Mouse (Mus musculus) liver, embryonic 14.5 days (tissue): ENCODE data around the gene Ank2. TPM values are rescaled to one million over a fixed set of nuclear protein-coding genes. Genes with fewer than 3 reads are reported as not detected.
A peak's percentile ranks its signal among the peaks of the same experiment; 100 is the strongest.

Experiments used
- ATAC-seq: fragments of 200-750 bp; cut with Nextera tagmentation; 2 replicates; pipeline ENCODE4 v1.8.0; 2017; ENCODE audit warnings: moderate number of reproducible peaks, mild to moderate bottlenecking, moderate library complexity; ENCODE audit not compliant: insufficient read depth
- DNase-seq, 3 experiments: peaks; one replicate each; pipeline ENCODE4 v3.0.0-alpha.2; 2012 to 2013; ENCODE audit warnings: low read depth in 3 of 3, low spot score in 3 of 3
- H3K27ac ChIP-seq: fragments of 300-500 bp; sonication (generic); 2 replicates; pipeline ENCODE4 v1.5.1; 2014; ENCODE audit warnings: moderate library complexity, mild to moderate bottlenecking, control low read depth, inconsistent platforms
- H3K27me3 ChIP-seq: fragments of 300-500 bp; sonication (generic); 2 replicates; pipeline ENCODE4 v1.6.1; 2014; ENCODE audit warnings: mild to moderate bottlenecking, low read length, moderate library complexity; ENCODE audit not compliant: control insufficient read depth, insufficient read depth
- H3K36me3 ChIP-seq: fragments of 300-500 bp; sonication (generic); replicated peaks from 2 replicates; pipeline ENCODE4 v1.6.1; 2014; ENCODE audit warnings: low read depth; ENCODE audit not compliant: control insufficient read depth, insufficient read depth
- H3K4me1 ChIP-seq, 2 experiments: fragments of 200-500 bp in 1 of 2; fragments of 300-500 bp in 1 of 2; sonication (generic) in 1 of 2; replicated peaks; 2 replicates each; pipeline ENCODE4 v1.6.1; 2012 to 2014; ENCODE audit warnings: antibody characterized with exemption in 1 of 2, inconsistent platforms in 1 of 2, low read length in 1 of 2; ENCODE audit not compliant: control insufficient read depth in 2 of 2, insufficient read depth in 2 of 2
- H3K4me2 ChIP-seq: fragments of 300-500 bp; sonication (generic); 2 replicates; pipeline ENCODE4 v1.6.1; 2014; ENCODE audit warnings: low read depth, mild to moderate bottlenecking, control low read depth, moderate library complexity
- H3K4me3 ChIP-seq, 2 experiments: fragments of 200-500 bp in 1 of 2; fragments of 300-500 bp in 1 of 2; sonication (generic) in 1 of 2; 2 replicates each; pipeline ENCODE4 v1.5.1; 2012 to 2014; ENCODE audit warnings: low read depth in 2 of 2, low read length in 2 of 2, mild to moderate bottlenecking in 2 of 2, control low read depth in 1 of 2, inconsistent platforms in 1 of 2, moderate library complexity in 1 of 2; ENCODE audit not compliant: insufficient read depth in 1 of 2
- H3K9ac ChIP-seq: fragments of 300-500 bp; sonication (generic); replicated peaks from 2 replicates; pipeline ENCODE4 v1.6.1; 2014; ENCODE audit warnings: mild to moderate bottlenecking, control low read depth, moderate library complexity
- H3K9me3 ChIP-seq: fragments of 300-500 bp; sonication (generic); 2 replicates; pipeline ENCODE4 v1.6.1; 2016; ENCODE audit warnings: low read length, mixed read lengths; ENCODE audit not compliant: control insufficient read depth
- CTCF ChIP-seq: IDR thresholded peaks from 2 replicates; pipeline ENCODE4 v1.5.1; 2016; ENCODE audit warnings: antibody characterized with exemption, low read depth, control low read depth
- EP300 ChIP-seq: IDR thresholded peaks from 2 replicates; pipeline ENCODE4 v1.6.1; 2016; ENCODE audit warnings: antibody characterized with exemption, low read depth
- WGBS: fragments of 180-500 bp; shearing (Covaris S2); extraction: QIAGEN DNeasy Blood & Tissue Kit; methylation state at CpG from one replicate; pipeline ENCODE4 v1.1.7; 2014; ENCODE audit not compliant: insufficient replicate concordance; 5-methylcytosine and 5-hydroxymethylcytosine counted together
- microRNA counts: library from miRNA; unstranded; fragments of <30 nt; microRNA quantifications from one replicate; lab custom pipeline; 2016
- microRNA-seq: library from miRNA; unstranded; fragments of <30 nt; microRNA quantifications from one replicate; pipeline ENCODE4, GENCODE M21; 2016
- polyA plus RNA-seq, 2 experiments: library from polyadenylated mRNA; depleted of rRNA in 1 of 2; stranded (reverse) in 1 of 2; unstranded in 1 of 2; fragments of >200 nt; fragmentation: Nextera tagmentation in 1 of 2; extraction: Ambion mirVana in 1 of 2; gene quantifications; 2 replicates each; pipeline versions ENCODE4 v1.2.1 to v1.2.3; 2012 to 2014

Ank2 gene
- polyA plus RNA-seq, 2 experiments: 4.8 to 5.2 TPM

DNA sequence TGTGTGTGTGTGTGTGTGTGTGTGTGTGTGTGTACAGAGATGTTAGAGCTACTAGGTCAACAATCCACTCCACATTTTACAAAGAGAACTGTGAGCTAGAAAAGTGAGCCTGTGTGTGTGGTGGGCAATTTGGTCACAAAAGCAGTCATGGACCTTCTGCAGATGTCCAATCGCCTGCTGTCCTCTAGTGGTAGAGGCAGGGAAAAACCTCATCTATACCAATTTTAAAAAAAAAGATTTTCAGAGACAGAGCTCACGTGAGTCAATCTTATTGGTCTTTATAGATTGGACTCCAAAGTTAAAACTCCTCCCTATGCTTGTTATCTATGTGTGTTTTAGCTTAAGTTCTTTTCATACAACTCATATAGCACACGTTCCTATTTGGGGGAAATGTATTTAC, 595.6 kb downstream of the Ank2 start:
- no peak overlapping the region for H3K4me2 ChIP-seq
- H3K9ac ChIP-seq: no peak overlapping the region
- H3K4me3 ChIP-seq: no peak overlapping the region
- H3K27ac ChIP-seq: no peak overlapping the region
- no peaks in the 10 kb centered on the region for H3K27me3 ChIP-seq
- no peaks in the 10 kb centered on the region for H3K36me3 ChIP-seq
- DNase-seq (peak in 1 of 3 experiments; percentile 4), ATAC-seq (no peak)
- WGBS: 8% methylated on average over 3 of the region's 3 CpGs
- no peaks in the 10 kb centered on the region for H3K4me1 ChIP-seq
- no peaks in the 10 kb centered on the region for H3K9me3 ChIP-seq
- no peak for TF ChIP-seq EP300
- peak; percentile 56 for TF ChIP-seq CTCF

DNA sequence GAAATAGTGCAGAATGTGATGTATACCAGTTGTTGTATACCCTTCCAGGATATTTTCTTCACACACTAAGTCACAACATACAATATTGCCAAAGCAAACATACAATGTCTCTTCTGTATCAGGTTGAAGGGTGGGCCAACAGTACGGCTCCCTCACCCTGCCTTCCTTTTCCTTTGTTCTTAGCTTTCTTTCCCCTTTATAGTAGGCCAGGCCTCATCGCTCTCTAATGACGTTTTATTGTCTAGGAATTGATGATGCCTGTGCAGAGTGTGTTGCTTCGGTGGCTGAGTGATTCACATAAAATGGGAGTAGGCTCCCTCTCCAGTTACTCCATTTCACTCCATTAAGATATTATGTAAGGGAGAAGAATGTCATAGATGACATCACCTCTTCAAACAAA, 612.5 kb downstream of the Ank2 start:
- 64% methylated on average over 4 of the region's 4 CpGs for WGBS
- H3K9me3 ChIP-seq: no peaks in the 10 kb centered on the region
- TF ChIP-seq EP300 (no peak), CTCF (no peak)
- ATAC-seq: no peak
- H3K9ac ChIP-seq: no peak overlapping the region
- no peak for DNase-seq
- H3K4me1 ChIP-seq: no peaks in the 10 kb centered on the region
- no peak overlapping the region for H3K4me3 ChIP-seq
- no peak overlapping the region for H3K27ac ChIP-seq
- H3K4me2 ChIP-seq: no peak overlapping the region
- no peaks in the 10 kb centered on the region for H3K36me3 ChIP-seq
- no peaks in the 10 kb centered on the region for H3K27me3 ChIP-seq

DNA sequence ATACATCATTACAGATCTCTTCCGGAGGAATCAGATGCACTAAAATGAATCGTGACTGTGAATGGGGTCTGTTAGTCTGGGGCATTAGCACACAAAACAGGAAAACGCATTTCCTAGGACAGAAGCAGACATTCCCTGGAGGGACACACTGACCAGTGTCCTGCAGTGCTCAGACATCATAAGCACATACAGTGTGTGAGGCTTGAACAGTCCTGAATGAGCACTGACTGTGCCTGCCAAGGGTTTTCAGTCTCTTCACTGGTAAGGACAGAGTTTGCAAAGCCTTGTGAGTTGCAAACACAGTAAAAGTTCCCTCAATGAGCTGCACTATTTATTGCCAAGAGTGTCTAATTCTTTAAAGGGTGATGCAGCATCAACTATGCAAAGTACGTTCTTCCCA, 613.1 kb downstream of the Ank2 start:
- H3K9ac ChIP-seq: no peak overlapping the region
- H3K27ac ChIP-seq: no peak overlapping the region
- H3K4me1 ChIP-seq: no peaks in the 10 kb centered on the region
- ATAC-seq: no peak
- no peak for DNase-seq
- H3K36me3 ChIP-seq: no peaks in the 10 kb centered on the region
- no peak overlapping the region for H3K4me2 ChIP-seq
- H3K9me3 ChIP-seq: no peaks in the 10 kb centered on the region
- no peaks in the 10 kb centered on the region for H3K27me3 ChIP-seq
- H3K4me3 ChIP-seq: no peak overlapping the region
- 65% methylated on average over 4 of the region's 4 CpGs for WGBS
- TF ChIP-seq EP300 (no peak), CTCF (no peak)

DNA sequence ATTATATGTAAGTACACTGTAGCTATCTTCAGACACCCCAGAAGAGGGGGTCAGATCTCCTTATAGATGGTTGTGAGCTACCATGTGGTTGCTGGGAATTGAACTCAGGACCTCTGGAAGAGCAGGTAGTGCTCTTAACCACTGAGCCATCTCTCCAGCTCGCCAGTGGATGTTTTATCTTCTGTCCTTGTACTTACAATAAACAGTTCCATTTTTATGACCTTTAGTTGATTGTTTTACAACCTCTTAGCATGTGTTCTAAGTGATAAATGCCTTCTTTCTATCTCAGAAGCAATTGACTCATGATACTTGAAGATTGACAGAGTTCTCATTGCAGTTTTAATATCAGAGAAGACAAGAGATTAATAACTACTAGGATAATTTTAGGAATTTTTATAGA, 620.9 kb downstream of the Ank2 start:
- ATAC-seq (no peak), DNase-seq (no peak)
- Histone ChIP-seq H3K27ac (no peak overlapping the region), H3K4me3 (no peak overlapping the region), H3K9me3 (no peaks in the 10 kb centered on the region), H3K4me2 (no peak overlapping the region), H3K4me1 (no peaks in the 10 kb centered on the region), H3K36me3 (no peaks in the 10 kb centered on the region), H3K9ac (no peak overlapping the region), H3K27me3 (no peaks in the 10 kb centered on the region)
- 35% methylated on average over 1 of the region's 1 CpGs for WGBS
- TF ChIP-seq CTCF (no peak), EP300 (no peak)

MicroRNAs encoded within 50 kb of the gene (microRNA counts, 519-probe panel; counts per million panel counts)
- 69.9 counts per million for microRNA mmu-miR-302a (lab: Ali Mortazavi, UCI)
- microRNA mmu-miR-302b (lab: Ali Mortazavi, UCI): 69.9 counts per million
- microRNA mmu-miR-302c (lab: Ali Mortazavi, UCI): 69.9 counts per million
- microRNA mmu-miR-302d (lab: Ali Mortazavi, UCI): 69.9 counts per million
- microRNA mmu-miR-367 (lab: Ali Mortazavi, UCI): 69.9 counts per million

Small RNA genes within 50 kb of the gene (microRNA-seq; reads per million reads assigned to microRNA genes)
- not detected for gene Gm44494
- gene Mir302a: 31.7 reads per million, percentile 35 among the genes with 10 or more reads in this experiment
- 13.5 reads per million, percentile 25 among the genes with 10 or more reads in this experiment for gene Mir302b
- gene Mir302c: 3.4 reads per million
- gene Mir302d: 29.2 reads per million, percentile 34 among the genes with 10 or more reads in this experiment
- gene Mir367: not detected

Other genes with a start within 250 kb of the Ank2 start
- 7.7 and 22.4 TPM in 2 replicates for gene Larp7, start 54.0 kb upstream of the Ank2 start, polyA plus RNA-seq (2012; rRNA removed)
- gene Larp7, start 54.0 kb upstream of the Ank2 start, polyA plus RNA-seq (2014; fragmentation: Nextera tagmentation; extraction: Ambion mirVana): 29.9 and 33.3 TPM in 2 replicates
- gene Zgrf1, start 54.1 kb upstream of the Ank2 start, polyA plus RNA-seq (2012; rRNA removed): 3.2 and 4.7 TPM in 2 replicates
- gene Zgrf1, start 54.1 kb upstream of the Ank2 start, polyA plus RNA-seq (2014; fragmentation: Nextera tagmentation; extraction: Ambion mirVana): 4.0 and 4.1 TPM in 2 replicates
- 0.01 and 0.21 TPM in 2 replicates for gene Neurog2, start 133.8 kb upstream of the Ank2 start, polyA plus RNA-seq (2012; rRNA removed)
- not detected in 2 replicates for gene Neurog2, start 133.8 kb upstream of the Ank2 start, polyA plus RNA-seq (2014; fragmentation: Nextera tagmentation; extraction: Ambion mirVana)